Mouse (Mus musculus): ENCODE results near the gene Afm.

Gene Afm

GRCm38 (mm10) chr5:90556052-90556451, 37.3 kb downstream of the Afm start:
- no peak for DNase-seq (ENCODE audit: low read depth)

DNA sequence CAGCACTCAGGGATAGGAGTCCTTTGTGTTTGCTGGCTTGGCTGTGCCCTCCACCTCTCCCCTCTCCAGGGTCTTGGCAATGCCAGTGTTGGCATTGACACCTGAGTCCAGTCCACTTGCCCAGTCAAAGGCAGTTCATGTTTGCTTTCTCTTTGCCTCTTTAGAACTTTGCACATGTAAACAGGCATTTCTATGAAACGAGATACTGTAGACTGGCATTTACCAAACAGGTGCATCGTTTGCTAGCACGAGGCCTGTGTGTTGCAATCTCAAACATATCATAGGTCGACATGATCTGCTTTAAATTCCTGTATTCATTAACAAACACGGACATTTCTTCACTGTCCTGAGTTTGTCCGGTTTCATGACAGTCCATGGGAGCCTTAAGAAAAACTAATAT, 42.0 kb downstream of the Afm start, which contains the start of gene 5830473C10Rik:
Gene 5830473C10Rik, plus strand, starts transcription at position 365 of the 400 bp plus-strand sequence.
- DNase-seq (ENCODE audit: low read depth) = no peak

GRCm38 (mm10) chr5:90561721-90562275, 43.1 kb downstream of the Afm start:
- DNase-seq (ENCODE audit: low read depth) = no peak

GRCm38 (mm10) chr5:90562880-90563279, 44.1 kb downstream of the Afm start:
- no peak for DNase-seq (ENCODE audit: low read depth)

DNA sequence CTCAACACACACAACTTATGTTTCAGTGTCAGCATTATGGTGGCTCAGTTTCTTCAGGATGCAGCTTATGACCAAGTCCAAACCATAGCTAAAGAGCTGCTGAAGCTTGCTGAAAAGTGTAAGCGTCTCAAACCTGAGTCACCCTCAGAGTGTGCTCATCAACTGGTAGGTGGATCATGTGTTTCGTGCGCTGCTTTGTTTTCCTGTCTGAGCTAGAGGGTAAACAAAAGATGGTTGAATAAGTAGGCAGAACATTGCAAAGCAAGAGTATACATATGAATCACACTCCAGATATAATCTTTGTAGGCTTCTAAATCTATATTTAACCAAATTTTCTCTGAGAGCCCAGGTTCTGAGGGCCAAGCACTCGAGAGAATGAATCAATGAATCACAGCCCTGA, 45.4 kb downstream of the Afm start:
- DNase-seq (ENCODE audit: low read depth) = no peak

DNA sequence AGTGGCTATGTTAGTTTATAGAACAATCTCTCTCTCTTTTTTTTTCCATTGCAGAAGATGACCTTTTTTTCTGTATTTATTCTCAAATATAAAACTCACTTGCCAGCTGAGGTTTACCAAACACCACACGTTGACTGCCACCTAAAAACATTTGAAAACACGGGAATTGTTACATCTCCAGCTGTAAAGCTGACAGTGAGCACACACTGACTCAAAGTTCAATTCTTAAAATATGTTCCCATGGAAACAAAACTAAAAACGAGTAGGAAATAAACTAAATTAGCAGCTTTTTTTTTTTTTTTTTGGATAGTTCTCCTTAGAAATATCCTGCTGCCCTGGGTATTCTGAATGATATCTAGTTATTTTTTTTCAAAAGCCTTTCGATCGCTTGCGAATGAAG, 46.5 kb downstream of the Afm start:
- DNase-seq (ENCODE audit: low read depth) = no peak

DNA sequence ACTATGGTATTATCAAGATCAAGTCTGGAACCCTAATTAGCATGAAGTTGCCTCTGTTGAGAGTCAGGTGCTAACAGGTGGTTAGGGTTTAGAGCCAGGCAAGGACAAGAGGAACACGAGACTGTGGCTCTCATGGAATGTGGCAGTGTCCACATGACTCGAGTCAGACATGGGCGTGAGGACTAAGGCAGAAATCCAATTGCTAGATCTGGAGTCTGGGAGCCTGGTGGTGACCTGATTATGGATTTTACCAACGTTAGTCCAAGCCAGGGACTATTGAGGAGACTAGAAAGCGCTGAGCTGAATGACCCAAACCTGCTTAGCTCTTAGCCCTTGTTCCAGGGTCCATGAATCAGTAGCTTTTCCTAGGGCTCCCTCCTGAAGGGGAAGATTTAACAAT, 49.1 kb downstream of the Afm start:
- DNase-seq (ENCODE audit: low read depth) = no peak

DNA sequence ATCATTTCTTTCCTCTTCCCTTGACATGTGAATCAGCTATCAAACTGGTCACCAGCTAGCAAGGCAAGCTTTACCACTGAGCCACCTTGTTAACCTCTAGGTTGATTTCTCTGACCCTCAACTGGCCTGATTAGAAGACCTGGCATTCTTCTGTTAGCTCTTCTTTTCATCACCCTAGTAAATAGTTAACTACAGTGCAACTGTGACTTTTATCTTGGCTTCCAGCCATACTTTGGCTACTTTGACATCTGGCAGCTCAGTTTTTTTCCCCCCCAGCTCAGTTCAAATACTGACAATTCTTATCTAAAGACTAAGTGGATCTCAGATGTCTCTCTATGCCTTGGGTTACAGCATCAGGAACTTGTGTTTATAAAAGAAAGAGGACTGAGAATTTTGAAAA, 49.6 kb downstream of the Afm start:
- DNase-seq (ENCODE audit: low read depth) = no peak

- DNase-seq (ENCODE audit: low read depth) = no peak
These were observed 52.5 kb downstream of the Afm start for GRCm38 (mm10) chr5:90571216-90571615.

DNA sequence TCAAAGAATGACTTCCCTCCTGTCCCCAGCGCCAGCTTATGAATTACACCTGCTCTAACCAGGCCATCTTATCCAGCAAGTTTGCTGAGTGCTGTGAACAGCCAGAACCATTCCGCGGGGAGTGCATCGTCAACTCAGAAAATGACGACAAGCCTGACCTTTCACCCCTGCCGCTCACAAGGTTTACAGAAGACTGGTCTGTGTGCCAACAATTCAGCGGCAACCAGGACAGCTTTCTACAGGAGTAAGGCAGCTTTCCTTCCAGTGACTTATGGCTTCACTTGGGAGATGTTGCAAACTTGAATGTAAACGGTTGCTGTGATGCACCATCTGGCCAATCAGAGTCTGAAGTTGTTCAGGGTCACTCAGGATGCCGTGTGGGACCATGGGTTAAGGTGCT, 59.0 kb downstream of the Afm start:
- DNase-seq (ENCODE audit: low read depth) = no peak

- DNase-seq (ENCODE audit: low read depth) = no peak
These were observed 60.8 kb downstream of the Afm start for GRCm38 (mm10) chr5:90579556-90579955.

DNA sequence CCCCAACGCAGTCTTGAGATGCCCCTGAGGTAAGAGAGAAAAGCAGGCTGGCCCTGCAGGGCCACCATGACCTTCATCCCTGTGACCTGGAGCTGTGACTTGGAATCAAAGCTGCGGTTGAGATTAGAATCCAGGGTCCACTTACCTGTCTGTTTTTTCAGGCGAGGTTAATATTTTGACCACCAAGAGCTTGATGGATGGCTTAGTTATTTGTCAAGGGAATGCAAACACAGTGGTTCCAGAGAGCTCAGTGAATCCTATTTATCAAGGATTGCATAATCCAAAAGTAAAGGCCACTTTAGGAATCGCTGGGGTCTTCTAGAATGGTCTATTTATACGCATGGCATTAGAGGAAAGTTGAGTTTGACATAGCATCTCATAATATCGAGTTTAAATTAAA, 63.4 kb downstream of the Afm start:
- DNase-seq (ENCODE audit: low read depth) = no peak

- DNase-seq (ENCODE audit: low read depth) = no peak
These were observed 66.1 kb downstream of the Afm start for GRCm38 (mm10) chr5:90584799-90585198.

- peak; percentile 5 for DNase-seq (ENCODE audit: low read depth)
These were observed 67.8 kb downstream of the Afm start for GRCm38 (mm10) chr5:90586511-90586910.

DNA sequence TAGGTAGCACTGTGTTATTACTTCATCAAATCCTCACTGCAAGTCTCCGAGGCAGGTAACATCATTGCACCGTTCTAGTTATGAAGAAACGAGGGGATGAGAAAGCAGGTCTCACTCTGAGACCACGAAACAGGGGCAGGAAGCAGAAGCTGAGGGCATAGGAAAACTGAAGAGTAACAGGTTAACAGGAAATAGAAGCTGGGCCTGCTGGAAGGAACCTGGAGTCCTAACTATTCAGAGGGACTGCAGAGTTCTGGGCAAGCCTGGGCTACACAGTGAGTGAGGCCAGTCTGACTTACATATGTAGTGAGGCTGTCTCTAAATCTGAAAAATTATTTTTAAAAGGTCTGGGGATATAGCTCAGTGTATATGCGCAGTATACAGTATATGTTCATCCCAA, 69.4 kb downstream of the Afm start:
- no peak for DNase-seq (ENCODE audit: low read depth)

GRCm38 (mm10) chr5:90588708-90589595, 70.2 kb downstream of the Afm start:
- peak; percentile 85 for DNase-seq (ENCODE audit: low read depth)

GRCm38 (mm10) chr5:90590676-90591075, 71.9 kb downstream of the Afm start:
- no peak for DNase-seq (ENCODE audit: low read depth)

- no peak for DNase-seq (ENCODE audit: low read depth)
These were observed 73.2 kb downstream of the Afm start for GRCm38 (mm10) chr5:90591936-90592335.

GRCm38 (mm10) chr5:90594945-90595344, 76.2 kb downstream of the Afm start:
- DNase-seq (ENCODE audit: low read depth) = peak; percentile 83

- no peak for DNase-seq (ENCODE audit: low read depth)
These were observed 77.4 kb downstream of the Afm start for GRCm38 (mm10) chr5:90596155-90596554.

DNA sequence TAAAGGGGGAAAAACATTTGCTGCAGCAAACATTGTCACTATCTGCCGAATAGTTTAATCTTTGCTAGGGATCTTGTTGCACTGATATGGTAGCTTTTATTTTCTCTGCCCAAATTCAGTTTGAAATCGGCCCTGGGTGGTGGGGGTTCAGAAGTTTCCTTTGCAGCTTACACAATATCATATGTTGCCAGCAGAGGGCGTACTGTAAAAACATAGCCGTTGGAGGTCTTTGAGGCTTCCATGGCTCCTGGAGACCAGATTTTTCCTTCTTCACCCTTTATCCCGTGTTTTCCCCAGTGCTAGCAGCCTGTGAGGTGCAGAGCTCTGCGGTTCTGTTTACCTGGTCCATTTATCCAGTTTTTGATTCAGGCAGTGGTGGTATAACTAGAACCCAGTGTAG, 82.7 kb downstream of the Afm start:
- DNase-seq (ENCODE audit: low read depth) = peak; percentile 70
